Mouse (Mus musculus): ENCODE data around the gene Pla2g4e. TPM values are rescaled to one million over a fixed set of nuclear protein-coding genes. Genes with fewer than 3 reads are reported as not detected.

Gene Pla2g4e
- total RNA-seq, 2 experiments from 2014 or later, result 29.5 to 29.6 TPM

DNA sequence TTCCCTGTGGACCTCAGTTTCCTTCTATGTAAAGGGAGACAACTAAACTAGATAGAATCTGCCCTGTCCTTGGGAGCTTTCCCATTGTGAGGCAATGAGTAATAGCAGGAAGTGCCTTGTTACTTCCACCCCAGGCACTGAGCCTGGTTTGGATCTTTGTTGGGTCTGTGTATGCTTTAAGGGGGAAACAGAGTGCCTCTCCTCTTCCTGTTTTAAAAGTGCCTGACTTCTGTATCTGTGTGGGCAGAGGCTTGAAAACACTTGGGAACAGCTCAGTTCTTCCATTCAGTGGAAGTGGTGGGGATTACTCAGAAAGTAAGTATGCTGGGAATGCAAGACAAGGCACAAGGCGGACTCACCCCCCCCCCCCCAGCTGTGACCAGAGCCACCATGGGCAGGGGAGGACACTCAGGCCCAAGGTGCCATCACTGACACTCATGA, 116.5 kb downstream of the Pla2g4e start:
- no peak for DNase-seq
- intact Hi-C loops (cut with DNase I), result no loop called here

DNA sequence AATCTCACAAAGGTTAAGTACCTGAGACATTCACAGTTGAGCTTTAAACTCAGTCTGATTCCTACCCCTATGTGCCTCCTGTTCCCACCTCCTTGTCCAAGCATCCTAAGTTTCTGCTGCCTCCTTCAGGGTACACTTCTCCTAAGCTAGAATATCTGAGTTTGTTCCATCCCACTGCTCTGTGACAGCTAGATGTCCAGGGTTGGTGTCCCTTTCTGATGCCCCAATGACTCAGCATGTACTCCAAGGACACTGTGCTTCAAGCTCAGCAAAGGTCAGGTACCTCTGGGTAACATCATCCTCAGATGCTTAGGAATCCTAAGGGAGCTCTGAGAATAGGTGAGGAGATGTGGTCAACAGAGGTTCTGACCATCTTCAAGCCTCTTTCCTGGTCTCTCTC, 117.1 kb downstream of the Pla2g4e start:
- intact Hi-C loops (cut with DNase I), result no loop called here
- no peak for DNase-seq

DNA sequence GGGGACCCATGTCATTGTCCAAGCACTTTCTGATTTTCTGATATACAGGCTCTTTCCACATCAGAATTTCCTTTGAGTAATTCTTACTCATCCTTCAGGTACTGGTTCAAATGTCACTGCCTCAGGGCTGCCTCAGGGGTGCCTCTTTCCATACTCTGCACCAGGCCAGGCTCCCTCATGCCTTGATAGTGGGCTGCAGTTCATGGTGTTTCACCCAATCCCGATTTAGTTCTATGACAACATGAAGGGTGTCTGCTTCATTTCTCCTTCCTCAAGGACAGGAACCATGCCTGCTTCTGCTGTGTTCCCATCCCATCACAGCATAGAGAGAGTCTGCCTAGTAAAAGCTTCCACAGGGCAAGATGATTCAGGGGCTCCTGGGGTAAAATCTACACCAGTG, 118.2 kb downstream of the Pla2g4e start:
- DNase-seq, result no peak
- intact Hi-C loops (cut with DNase I), result no loop called here

DNA sequence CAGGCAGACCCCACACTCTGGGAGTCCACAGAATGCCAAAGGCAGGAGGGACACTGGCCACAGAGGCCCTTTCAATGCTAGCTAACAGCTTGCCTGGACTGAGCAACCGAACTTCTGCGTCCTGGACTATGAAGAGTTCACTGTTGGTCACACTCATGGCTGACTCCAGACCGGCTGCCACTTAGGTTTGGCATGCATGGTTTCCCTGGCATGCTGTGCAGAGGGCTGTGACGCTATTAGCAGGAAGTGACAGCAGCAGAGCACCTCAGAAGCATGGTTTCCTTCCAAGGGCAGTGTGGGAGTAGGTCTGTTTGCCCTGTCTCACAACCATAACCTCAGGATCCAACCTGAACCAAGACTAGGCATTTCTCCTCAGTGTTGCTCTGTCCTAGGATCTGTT, 118.7 kb downstream of the Pla2g4e start:
- DNase-seq, result no peak
- intact Hi-C loops (cut with DNase I), result no loop called here

DNA sequence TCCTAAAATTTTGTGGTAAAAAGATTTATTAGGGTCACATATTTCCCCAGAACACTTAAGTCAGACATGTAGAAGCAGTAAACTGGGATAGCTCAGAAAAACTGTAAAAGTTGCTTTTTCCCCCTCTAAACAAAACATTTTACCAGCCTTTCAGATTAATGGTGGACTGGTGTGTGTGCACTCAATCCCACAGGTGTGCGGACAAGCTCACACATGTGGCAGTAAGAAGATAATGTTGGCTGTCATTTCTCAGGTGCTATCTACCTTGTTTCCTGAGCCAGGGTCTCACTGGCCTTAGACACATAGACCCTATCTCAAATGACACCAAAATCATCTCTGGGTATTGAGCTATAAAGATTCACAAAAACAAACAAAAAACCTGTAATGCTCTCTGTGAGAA, 119.7 kb downstream of the Pla2g4e start:
- intact Hi-C loops (cut with DNase I), result no loop called here
- DNase-seq, result no peak

DNA sequence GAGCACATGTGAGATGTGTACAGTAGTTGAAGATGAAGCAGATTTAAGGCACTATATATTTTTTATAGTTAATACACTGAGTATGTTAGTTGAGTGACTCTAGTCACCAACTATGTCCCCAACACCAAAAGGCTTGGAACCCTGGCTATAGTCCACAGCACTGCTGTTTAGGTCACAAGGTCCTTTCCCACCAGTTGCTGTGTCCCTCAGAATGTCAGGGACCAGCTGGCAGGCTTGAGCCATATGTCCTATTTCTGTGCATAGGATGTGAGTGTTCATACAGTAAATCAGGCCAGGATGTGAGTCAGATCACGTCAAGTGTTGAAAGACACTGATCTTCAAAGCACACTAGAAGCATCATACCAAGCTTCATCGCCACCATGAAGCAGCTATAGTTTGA, 120.2 kb downstream of the Pla2g4e start:
- no peak for DNase-seq
- intact Hi-C loops (cut with DNase I), result no loop called here

DNA sequence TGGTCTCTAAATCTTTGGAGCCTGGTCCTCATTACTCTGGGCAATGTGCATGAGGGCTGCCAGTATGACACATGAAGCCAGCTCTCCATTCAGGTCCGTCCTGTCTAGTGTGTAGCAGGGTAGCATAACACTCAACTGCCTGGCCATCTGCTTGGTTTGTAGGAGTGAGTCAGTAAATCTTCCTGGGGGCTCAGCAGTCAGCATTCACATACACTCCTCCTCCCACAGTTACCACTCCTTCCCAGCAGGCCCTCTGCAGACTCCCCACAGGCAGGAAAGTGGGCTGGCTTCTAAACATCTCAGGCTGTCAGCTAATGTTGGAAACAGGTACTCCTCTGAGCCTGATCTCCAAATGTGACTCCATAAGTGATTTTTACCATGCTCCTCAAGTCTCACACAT, 121.0 kb downstream of the Pla2g4e start:
- intact Hi-C loops (cut with DNase I), result no loop called here

DNA sequence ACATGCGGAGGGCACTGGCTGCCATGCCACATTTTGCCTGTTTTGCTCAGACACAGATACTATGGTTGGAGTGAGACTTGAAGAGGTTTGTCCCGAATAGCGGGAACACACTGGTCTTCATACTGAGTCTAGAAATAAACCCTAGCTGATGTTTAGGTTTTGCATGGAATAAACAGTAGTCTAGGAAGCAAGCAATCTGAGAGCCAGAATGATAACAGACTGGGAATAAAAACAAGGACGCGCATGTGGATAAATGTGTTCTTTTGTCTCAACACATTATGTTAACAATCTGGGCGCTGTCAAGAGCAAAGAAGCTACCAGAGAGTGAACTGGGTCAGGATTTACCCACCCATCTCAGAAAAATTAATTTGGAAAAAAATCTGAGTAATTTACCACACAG, 122.2 kb downstream of the Pla2g4e start:
- intact Hi-C loops (cut with DNase I), result no loop called here
- DNase-seq, result no peak

More for the DNA sequence above, 121.0 kb downstream of the Pla2g4e start:
- no peak for DNase-seq

DNA sequence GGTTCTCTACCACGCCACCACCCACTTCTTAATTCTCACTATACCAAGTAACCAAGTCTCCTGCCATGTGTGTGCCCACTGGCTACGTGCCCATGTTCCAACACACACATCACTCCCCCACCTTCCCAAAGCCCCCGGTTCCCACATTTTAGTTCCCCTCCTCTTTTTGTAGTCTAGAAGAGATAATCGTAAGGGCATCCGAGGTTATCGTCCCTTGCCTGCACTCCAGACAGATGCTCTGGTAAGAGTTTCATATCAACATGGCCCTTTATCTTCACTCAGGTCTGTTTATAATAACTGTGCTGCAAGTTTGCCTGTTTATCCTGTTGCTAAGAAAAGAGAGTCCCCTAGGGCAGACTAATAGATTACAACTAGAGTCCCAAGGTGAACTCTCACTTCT, 127.8 kb downstream of the Pla2g4e start:
- intact Hi-C loops (cut with DNase I), result no loop called here
- no peak for DNase-seq

Other genes starting within 250 kb of the Pla2g4e start
- gene Jmjd7, start 217.9 kb downstream of the Pla2g4e start, total RNA-seq (2021), result 1 to 10 TPM; 1.7 to 2.6 TPM
- 1 to 10 TPM; 1.1 to 1.3 TPM for gene Gm28042, start 217.8 kb downstream of the Pla2g4e start, total RNA-seq (2021)
- gene Pla2g4b, start 211.9 kb downstream of the Pla2g4e start, total RNA-seq (2021), result 1 to 10 TPM; 1.9 to 2.4 TPM
- 10 to 100 TPM; 35.9 to 40.7 TPM for gene Ehd4, start 90.7 kb downstream of the Pla2g4e start, total RNA-seq (2021)
- not detected for gene Pla2g4d, start 43.9 kb upstream of the Pla2g4e start, total RNA-seq (2021)
- not detected for gene Pla2g4f, start 68.8 kb upstream of the Pla2g4e start, total RNA-seq (2021)
- gene Vps39, start 107.8 kb upstream of the Pla2g4e start, total RNA-seq (2021), result 10 to 100 TPM; 20.1 to 20.2 TPM
- gene Ganc, start 158.6 kb upstream of the Pla2g4e start, total RNA-seq (2021), result 10 to 100 TPM; 29.6 to 40.7 TPM
- gene Tmem87a, start 158.8 kb upstream of the Pla2g4e start, total RNA-seq (2021), result 10 to 100 TPM; 40.0 to 41.0 TPM
- gene Capn3, start 210.7 kb upstream of the Pla2g4e start, total RNA-seq (2021), result 100 to 1,000 TPM; 115 to 125 TPM

All from gastrocnemius, postnatal 36 days (tissue).